Mouse (Mus musculus) limb, embryonic 14.5 days (tissue): ENCODE measurements at regions not wholly inside any gene's neighbourhood (a gene's known extent, or its start where the extent isn't known, plus 50 kb on each side); places are given as distances from the start of the nearest gene placed in this dataset.

Source experiments
- ATAC-seq: fragments of 200-750 bp; cut with Nextera tagmentation; 2 replicates; pipeline ENCODE4 v1.8.0; 2017; ENCODE audit warnings: low read depth, moderate number of reproducible peaks, moderate TSS enrichment; ENCODE audit not compliant: low FRiP score
- DNase-seq: peaks from one replicate; pipeline ENCODE4 v3.0.0-alpha.2; 2015; ENCODE audit warnings: low spot score
- H3K27ac ChIP-seq: fragments of 300-500 bp; sonication (generic); replicated peaks from 2 replicates; pipeline ENCODE4 v1.5.1; 2014; ENCODE audit warnings: low read depth, mild to moderate bottlenecking, low read length, moderate library complexity, mixed read lengths
- H3K27me3 ChIP-seq: fragments of 300-500 bp; sonication (generic); 2 replicates; pipeline ENCODE4 v1.6.1; 2014; ENCODE audit warnings: low read length, mixed read lengths; ENCODE audit not compliant: control insufficient read depth, insufficient read depth
- H3K36me3 ChIP-seq: fragments of 300-500 bp; sonication (generic); 2 replicates; pipeline ENCODE4 v1.6.1; 2014; ENCODE audit warnings: mild to moderate bottlenecking, low read length, moderate library complexity, mixed read lengths; ENCODE audit not compliant: control insufficient read depth, insufficient read depth
- H3K4me1 ChIP-seq: fragments of 300-500 bp; sonication (generic); 2 replicates; pipeline ENCODE4 v1.6.1; 2014; ENCODE audit warnings: antibody characterized with exemption, low read length, mixed read lengths; ENCODE audit not compliant: control insufficient read depth, insufficient read depth
- H3K4me2 ChIP-seq: fragments of 300-500 bp; sonication (generic); replicated peaks from 2 replicates; pipeline ENCODE4 v1.6.1; 2014; ENCODE audit warnings: low read depth, mild to moderate bottlenecking, low read length, moderate library complexity; ENCODE audit not compliant: severe bottlenecking
- H3K4me3 ChIP-seq: fragments of 300-500 bp; sonication (generic); replicated peaks from 2 replicates; pipeline ENCODE4 v1.5.1; 2014; ENCODE audit warnings: low read length
- H3K9ac ChIP-seq: fragments of 300-500 bp; sonication (generic); 2 replicates; pipeline ENCODE4 v1.6.1; 2014; ENCODE audit warnings: mild to moderate bottlenecking, low read depth, low read length, moderate library complexity; ENCODE audit not compliant: severe bottlenecking
- H3K9me3 ChIP-seq: fragments of 300-500 bp; sonication (generic); 2 replicates; pipeline ENCODE4 v1.6.1; 2016; ENCODE audit warnings: low read length; ENCODE audit not compliant: control insufficient read depth
- POLR2A ChIP-seq: fragments of 200-500 bp; IDR thresholded peaks from 2 replicates; pipeline ENCODE4 v1.8.0; 2012; ENCODE audit warnings: inconsistent platforms, mild to moderate bottlenecking, moderate library complexity, borderline replicate concordance; ENCODE audit not compliant: insufficient read depth, insufficient read length; ENCODE audit errors: extremely low read depth
- WGBS: fragments of 180-500 bp; shearing (Covaris S2); extraction: QIAGEN DNeasy Blood & Tissue Kit; methylation state at CpG from one replicate; pipeline ENCODE4 v1.1.7; 2014; 5-methylcytosine and 5-hydroxymethylcytosine counted together

DNA sequence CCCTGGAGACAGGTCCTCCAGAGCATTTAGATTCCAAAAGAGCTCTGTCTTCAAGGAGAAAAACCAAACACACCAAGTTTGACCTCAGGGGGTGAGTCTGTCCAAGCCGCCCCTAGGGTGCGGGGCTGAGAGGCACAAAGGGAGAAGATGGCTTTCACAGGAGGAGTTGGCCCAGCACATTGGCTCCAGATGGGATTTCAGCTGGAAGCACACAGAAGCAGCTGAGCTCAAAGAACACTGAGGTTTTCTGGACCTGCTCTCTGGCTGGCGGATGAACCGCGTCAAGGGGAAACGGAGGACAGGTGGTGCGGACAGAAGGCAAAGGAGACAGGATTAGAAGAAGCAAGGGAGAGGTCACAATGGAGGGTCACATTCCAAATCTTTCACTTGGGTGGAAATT, 466.9 kb downstream of the Prss52 start:
- no peak overlapping the region for H3K9ac ChIP-seq
- H3K27me3 ChIP-seq: no peaks in the 10 kb centered on the region
- H3K36me3 ChIP-seq: no peaks in the 10 kb centered on the region
- H3K27ac ChIP-seq: no peak overlapping the region
- no peak overlapping the region for H3K4me2 ChIP-seq
- no peak for ATAC-seq
- no peaks in the 10 kb centered on the region for H3K9me3 ChIP-seq
- H3K4me3 ChIP-seq: no peak overlapping the region
- H3K4me1 ChIP-seq: no peaks in the 10 kb centered on the region
- 82% methylated on average over 7 of the region's 7 CpGs for WGBS
- DNase-seq: no peak
- no peak for TF ChIP-seq POLR2A

DNA sequence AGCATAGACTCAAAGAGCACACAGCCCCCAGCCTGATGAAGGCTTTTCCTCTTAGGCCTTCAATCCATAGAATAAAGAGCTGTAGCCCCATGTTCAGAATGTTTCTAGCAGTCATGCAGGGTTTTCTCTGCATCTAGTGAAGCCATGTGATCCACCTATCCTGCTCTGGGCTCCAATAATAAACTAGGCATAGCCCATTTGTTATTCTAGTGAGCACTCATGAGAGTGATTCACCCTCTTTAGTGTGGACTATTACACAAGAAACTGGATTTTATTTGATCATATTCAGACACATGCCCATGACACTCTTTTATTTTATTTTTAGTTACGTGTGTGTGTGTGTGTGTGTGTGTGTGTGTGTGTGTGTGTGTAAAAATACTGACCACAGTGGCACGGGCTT, 468.7 kb downstream of the Prss52 start:
- 74% methylated on average over 2 of the region's 2 CpGs for WGBS
- no peak for TF ChIP-seq POLR2A
- Histone ChIP-seq H3K36me3 (no peaks in the 10 kb centered on the region), H3K9me3 (no peaks in the 10 kb centered on the region), H3K9ac (no peak overlapping the region), H3K4me1 (no peaks in the 10 kb centered on the region), H3K27ac (no peak overlapping the region), H3K4me2 (no peak overlapping the region), H3K27me3 (no peaks in the 10 kb centered on the region; the same call in 1 of the 2 replicates), H3K4me3 (no peak overlapping the region)
- no peak for ATAC-seq
- DNase-seq: no peak

DNA sequence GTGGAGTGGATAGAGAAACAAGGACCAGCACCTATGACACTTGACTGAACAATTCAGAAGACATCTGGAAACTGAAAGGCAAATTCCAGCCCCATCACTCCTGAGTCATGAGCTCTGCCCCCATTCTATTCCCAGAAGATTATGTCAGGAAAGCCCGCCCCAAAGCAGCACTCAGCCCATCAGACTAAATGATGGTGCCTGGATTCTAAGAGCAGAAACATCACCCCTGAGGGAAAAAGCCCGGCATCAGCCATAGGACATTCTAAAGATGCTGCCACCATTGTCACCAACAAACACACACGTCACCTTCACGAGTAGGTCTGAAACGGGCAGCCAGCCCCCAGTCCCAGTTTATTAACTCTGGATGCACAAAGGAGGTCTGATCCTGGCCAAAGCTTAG, 469.7 kb downstream of the Prss52 start:
- Histone ChIP-seq H3K9ac (no peak overlapping the region), H3K4me2 (no peak overlapping the region), H3K9me3 (no peaks in the 10 kb centered on the region), H3K27me3 (no peaks in the 10 kb centered on the region; the same call in 1 of the 2 replicates), H3K4me3 (no peak overlapping the region), H3K4me1 (no peaks in the 10 kb centered on the region), H3K27ac (no peak overlapping the region), H3K36me3 (no peaks in the 10 kb centered on the region)
- ATAC-seq: no peak
- 69% methylated on average over 5 of the region's 5 CpGs for WGBS
- TF ChIP-seq POLR2A: no peak
- DNase-seq: no peak

DNA sequence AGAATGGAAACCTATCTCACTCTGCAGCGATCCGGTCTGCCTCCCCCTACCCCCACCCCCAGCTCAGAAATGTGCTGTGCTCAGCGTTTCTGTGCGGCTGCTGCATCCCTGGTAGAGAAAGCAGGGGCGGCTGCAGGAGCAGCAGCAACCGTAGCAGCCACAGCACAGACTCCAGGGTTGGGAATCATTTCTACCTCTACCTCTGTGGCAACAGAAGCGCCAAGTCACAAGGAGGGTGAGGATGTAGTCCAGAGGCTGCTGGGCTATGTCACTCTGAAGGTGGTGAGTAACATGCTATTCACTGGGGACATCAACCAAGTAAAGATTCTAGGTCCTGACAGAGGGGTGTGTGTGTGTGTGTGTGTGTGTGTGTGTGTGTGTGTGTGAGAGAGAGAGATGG, 470.2 kb downstream of the Prss52 start:
- Histone ChIP-seq H3K9ac (no peak overlapping the region), H3K27me3 (no peaks in the 10 kb centered on the region; the same call in 1 of the 2 replicates), H3K27ac (no peak overlapping the region), H3K9me3 (no peaks in the 10 kb centered on the region), H3K4me1 (no peaks in the 10 kb centered on the region), H3K36me3 (no peaks in the 10 kb centered on the region), H3K4me3 (no peak overlapping the region), H3K4me2 (no peak overlapping the region)
- WGBS: 46% methylated on average over 7 of the region's 7 CpGs
- TF ChIP-seq POLR2A: no peak
- ATAC-seq (no peak), DNase-seq (no peak)

DNA sequence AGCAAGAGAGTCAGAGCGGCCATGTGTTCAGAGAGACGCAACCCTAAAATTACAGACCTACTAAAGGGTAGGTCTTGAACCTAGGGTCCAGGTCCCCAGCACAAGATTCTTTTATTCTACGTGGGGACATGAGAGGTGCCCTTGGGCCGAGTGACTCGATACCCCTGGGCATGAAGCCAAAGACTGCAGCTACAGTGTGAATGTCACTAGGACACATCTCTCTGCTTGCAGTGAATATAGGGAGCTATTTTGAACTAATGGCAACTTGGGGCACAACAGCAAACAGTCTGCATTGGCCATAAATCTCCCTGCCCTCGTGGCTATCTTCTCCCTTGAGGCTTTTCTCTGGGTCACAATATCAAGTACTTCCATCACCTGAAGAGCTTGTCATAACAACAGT, 470.7 kb downstream of the Prss52 start:
- Histone ChIP-seq H3K9me3 (no peaks in the 10 kb centered on the region), H3K4me1 (no peaks in the 10 kb centered on the region), H3K4me3 (no peak overlapping the region), H3K27ac (no peak overlapping the region), H3K36me3 (no peaks in the 10 kb centered on the region), H3K4me2 (no peak overlapping the region), H3K27me3 (no peaks in the 10 kb centered on the region; the same call in 1 of the 2 replicates), H3K9ac (no peak overlapping the region)
- no peak for TF ChIP-seq POLR2A
- ATAC-seq (no peak), DNase-seq (no peak)
- 68% methylated on average over 6 of the region's 6 CpGs for WGBS

DNA sequence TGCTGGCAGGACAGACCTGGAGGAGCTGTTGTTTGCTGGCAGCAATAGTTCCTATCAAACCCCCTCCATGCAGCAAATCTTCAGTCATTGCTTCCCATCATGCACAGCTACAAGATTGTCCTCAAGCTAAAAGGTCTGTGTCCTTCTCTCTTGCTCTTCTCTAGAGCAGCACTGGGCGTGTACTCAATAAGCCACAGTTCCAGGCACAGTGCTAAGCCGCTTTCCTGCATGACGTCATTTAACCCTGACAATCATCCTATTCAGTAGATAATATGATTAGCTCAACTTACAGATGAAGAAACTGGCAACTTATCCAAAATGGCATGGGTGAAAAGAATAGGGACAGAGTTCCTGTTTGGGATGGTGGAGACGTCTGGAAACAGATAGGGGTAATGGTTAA, 471.9 kb downstream of the Prss52 start:
- peaks cover 5% of the 10 kb centered on the region; the same call in 1 of the 2 replicates for H3K27me3 ChIP-seq
- TF ChIP-seq POLR2A: no peak
- H3K9me3 ChIP-seq: no peaks in the 10 kb centered on the region
- no peak overlapping the region for H3K4me2 ChIP-seq
- H3K27ac ChIP-seq: no peak overlapping the region
- H3K4me3 ChIP-seq: no peak overlapping the region
- WGBS: 70% methylated on average over 4 of the region's 4 CpGs
- H3K9ac ChIP-seq: no peak overlapping the region
- ATAC-seq (no peak), DNase-seq (no peak)
- H3K4me1 ChIP-seq: no peaks in the 10 kb centered on the region
- H3K36me3 ChIP-seq: no peaks in the 10 kb centered on the region
